Mouse (Mus musculus): ENCODE data around the gene Ndufb7.

The Ndufb7 gene

DNA sequence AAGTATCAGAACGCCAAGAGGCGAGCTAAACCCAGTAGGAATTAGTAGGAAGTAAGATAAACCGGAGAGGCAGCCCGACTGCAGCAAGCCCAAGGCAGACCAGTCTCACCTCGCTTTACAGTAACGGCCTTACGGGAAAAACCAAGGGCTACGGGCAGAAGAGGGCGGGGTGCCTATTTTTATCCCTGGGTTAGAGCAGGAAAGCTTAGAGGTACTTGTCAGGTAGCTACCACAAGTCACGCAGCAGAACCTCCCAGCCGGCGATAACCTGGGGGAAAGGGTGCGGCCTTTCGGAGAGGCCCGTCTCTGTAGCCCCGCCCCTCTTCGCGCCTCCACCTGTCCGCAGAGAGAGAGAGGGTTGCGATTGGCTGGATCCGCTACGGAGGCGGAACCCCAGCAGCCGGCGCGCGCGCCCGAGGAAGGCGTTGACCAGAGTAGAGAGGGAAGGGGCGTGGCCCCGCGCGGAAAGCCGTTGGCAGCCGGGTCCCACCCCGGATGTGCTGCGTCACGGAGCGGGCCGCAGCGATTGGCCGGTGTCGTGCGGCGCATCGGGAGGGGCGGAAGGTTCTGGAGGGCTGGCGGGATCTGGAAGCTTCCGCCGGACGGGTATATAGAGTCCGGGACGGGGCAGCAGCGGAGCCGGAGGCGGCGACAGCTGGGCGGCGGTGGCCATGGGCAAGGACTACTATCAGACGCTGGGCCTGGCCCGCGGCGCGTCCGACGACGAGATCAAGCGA is 41.4 kb downstream of the Ndufb7 start, which contains the start of the genes Tecr and Dnajb1:
Tecr (minus strand) TSS at position 311 of the 737 bp plus-strand sequence.
Dnajb1 (plus strand) TSS at position 533 of the 737 bp plus-strand sequence.
- DNase-seq (ENCODE audit: low spot score in 2 of 2), result peak; percentile 97 to 99

DNA sequence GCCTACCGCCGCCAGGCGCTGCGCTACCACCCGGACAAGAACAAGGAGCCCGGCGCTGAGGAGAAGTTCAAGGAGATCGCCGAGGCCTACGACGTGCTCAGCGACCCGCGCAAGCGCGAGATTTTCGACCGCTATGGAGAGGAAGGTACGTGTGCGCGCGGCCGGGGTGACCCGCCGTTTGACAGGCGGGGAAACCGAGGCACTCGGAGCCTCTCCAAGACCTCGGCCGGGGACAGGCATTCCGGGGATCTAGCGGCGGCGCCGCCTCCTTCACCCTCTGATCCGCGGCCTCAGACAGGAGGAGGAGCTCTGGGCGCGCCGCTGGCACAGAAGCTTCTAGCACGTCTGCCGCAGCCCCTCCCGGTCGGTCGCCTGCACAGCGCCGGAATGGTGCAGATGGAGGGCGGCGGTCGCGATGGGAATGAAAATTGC is 41.9 kb downstream of the Ndufb7 start:
- DNase-seq (ENCODE audit: low spot score in 2 of 2), result peak; percentile 56 to 70

DNA sequence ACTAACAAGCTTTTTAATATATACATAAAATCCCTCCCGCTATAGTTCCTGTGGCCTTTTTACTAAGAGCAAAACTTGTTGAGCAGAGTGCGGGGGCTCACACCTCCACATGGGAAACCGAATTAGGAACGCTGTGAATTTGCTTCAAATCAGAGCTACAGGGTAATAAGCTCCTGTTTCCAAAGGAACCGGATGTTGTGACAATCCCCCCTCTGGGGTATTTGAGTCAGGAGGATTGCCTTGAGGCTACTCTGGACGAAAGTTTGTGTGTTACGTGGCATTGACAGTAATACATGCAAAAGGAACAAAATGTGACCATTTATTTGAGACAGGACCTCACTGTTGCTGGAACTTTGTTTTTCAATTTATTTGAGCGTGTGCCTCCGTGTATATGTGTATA is 42.6 kb downstream of the Ndufb7 start:
- no peak for DNase-seq (ENCODE audit: low spot score in 2 of 2)

DNA sequence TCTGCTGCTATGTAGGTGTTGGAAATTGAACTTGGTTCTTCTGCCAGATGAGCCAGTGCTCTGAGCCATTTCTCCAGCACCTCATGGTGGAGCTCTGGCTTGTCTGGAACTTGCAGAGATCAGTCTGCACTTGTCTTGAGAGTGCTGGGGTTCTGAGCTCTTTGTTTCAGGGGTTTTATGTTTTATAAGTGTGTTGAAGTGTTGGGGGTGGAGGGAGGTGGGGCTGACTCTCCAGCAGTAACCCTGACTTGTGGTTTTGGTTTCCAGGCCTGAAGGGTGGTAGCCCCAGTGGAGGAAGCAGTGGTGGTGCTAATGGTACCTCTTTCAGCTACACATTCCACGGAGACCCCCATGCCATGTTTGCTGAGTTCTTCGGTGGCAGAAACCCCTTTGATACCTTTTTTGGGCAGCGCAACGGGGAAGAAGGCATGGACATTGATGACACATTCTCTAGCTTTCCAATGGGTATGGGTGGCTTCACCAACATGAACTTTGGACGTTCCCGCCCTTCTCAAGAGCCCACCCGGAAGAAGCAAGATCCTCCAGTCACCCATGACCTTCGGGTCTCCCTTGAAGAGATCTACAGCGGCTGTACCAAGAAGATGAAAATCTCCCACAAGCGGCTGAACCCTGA is 43.2 kb downstream of the Ndufb7 start:
- no peak for DNase-seq (ENCODE audit: low spot score in 2 of 2)

DNA sequence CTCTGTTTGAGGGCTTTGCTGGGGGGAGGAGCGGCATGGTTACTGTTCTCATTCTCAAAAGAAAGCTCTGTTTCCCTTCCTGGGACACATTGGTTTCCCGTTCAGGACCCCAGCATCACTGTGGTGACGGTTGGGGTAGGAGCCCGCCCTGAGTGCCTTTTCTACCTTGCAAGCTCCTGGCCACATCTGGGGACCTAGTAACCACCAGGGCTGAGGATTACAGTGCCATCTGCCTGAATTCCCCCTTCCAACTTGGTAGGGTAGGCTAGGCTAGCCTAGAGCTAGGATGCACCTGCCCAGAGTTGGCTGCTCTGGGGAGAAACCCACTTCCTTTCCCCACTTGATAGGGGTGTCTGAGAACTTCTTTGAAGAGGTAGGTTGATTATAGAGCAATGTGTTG is 45.5 kb downstream of the Ndufb7 start:
- no peak for DNase-seq (ENCODE audit: low spot score in 2 of 2)

DNA sequence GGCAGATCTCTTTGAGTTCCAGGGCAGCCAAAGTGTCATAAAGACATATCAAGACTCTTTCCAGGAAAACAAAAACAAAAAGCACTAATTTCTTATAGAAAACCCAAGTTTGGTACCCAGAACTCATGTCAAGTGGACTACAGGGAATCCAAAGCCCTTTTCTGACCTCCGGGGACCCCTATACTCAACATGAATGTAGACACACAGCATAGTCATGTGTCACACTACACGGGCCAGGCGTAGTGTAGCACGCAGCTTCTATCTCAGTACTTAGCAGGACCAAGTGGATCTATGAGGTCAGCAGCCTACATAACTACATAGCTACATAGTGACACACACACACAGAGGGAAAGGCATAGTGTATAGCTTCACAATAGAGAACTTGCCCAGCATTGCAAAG is 47.2 kb downstream of the Ndufb7 start:
- no peak for DNase-seq (ENCODE audit: low spot score in 2 of 2)

DNA sequence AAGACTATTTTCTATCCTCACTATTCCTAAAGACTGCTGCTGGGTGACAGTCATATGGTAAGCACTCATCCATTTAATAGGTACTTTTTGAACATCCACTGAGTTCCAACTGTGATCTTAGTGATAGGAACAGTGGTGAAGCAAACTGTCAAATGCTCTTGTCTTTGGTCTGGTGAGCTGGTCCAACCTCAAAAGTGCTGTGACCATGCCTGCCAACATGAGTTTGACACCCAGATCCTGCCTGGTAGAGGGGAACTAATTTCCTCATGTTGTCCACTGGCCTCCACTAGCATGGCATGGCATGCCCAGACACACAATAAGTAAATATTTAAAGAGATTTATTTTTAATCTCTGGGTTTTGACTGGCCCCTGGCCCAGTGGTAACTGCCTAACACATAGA is 50.2 kb downstream of the Ndufb7 start:
- no peak for DNase-seq (ENCODE audit: low spot score in 2 of 2)

DNA sequence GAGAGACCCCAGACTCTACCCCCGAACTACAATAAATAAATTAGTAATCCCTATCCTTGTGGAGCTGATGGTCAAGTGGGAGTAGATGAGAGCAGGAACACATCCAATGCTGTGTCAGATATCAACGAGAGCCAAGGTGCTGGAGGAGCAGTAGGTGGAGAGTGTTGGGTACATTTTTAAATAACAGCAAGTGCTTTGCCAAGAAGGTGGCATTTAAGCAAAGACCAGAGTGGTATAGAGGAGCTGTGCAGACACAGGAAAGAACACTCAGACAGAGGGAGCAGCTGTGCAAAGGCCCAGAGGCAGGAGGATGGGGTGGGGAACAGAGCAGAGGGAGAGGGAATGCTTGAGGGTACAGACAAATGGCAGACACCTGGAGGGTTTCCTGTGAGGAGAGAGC is 50.6 kb downstream of the Ndufb7 start:
- DNase-seq (ENCODE audit: low spot score in 2 of 2), result no peak

DNA sequence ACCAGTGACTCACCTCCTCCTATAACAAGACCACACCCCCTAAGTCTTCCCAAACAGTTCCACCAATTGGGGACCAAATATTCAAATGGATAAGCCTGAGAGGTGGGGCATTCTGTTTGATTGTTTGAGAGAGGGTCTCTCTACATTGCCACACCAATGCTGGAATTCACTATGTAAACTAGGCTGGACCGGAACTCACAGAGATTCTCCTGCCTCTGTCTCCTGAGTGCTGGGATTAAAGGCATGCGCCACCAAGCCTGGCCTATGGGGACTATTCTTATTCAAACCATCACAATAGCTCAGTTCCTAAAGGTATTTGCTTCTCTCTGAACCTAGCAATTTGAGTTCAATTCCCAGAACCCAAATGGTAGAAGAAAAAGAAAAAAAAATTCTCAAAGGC is 52.1 kb downstream of the Ndufb7 start:
- no peak for DNase-seq (ENCODE audit: low spot score in 2 of 2)

DNA sequence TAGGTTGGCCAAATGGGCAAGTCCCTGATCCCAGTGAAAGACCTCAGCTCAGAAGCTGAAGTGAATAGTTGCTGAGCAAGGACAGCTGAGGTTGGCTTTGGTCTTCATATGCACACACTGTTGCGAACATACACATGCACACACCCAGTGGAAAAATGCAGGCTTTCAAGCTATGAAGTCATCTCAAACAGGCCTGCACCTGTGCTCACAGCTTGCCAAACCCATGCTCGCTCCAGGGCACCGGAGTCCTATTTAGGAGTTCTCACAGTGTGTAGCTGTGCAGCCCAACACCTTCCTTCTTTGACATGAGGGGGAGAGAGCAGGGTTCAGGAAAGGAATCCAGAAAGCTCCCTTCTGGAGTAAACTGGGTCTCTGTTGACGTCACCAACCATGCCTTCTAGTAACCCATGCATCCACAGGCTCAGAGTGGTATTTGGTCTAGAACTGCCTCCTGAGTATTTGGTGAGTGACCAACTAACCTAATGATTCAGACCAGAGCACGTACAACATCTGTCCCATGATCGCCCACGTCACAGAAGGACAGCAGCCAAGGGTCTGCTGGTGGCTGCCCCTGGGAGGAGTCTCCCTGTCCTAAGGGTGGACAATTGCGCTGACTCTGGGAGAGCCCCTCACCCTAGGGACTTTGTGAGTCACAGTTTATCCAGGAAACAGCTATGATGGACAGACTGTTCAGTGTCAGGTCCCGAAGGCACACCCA is 53.3 kb downstream of the Ndufb7 start:
- DNase-seq (ENCODE audit: low spot score in 2 of 2), result no peak
